Mouse (Mus musculus): ENCODE results near the gene Gca. TPM values are rescaled to one million over a fixed set of nuclear protein-coding genes. Genes with fewer than 3 reads are reported as not detected.

Gca gene
- 1 to 10 TPM; 1.4 to 1.7 TPM for polyA plus RNA-seq (2017; shearing (Covaris generic))

GRCm38 (mm10) chr2:62664135-62664670 is at the start of gene Gca:
Gca (plus strand) TSS chr2:62664285.
- ATAC-seq, result peak; percentile 94

- no peak for ATAC-seq
Measured at GRCm38 (mm10) chr2:62618934-62619341, 45.1 kb upstream of the Gca start.

GRCm38 (mm10) chr2:62619679-62620078 is 44.4 kb upstream of the Gca start:
- no peak for ATAC-seq

- no peak for ATAC-seq
Measured at GRCm38 (mm10) chr2:62623024-62623441, 41.1 kb upstream of the Gca start.

- peak; percentile 66 for ATAC-seq
Measured at GRCm38 (mm10) chr2:62627728-62628127, 36.4 kb upstream of the Gca start.

GRCm38 (mm10) chr2:62628356-62628755 is 35.7 kb upstream of the Gca start:
- ATAC-seq, result no peak

- peak; percentile 86 for ATAC-seq
Measured at GRCm38 (mm10) chr2:62630446-62630845, 33.6 kb upstream of the Gca start.

- no peak for ATAC-seq
Measured at GRCm38 (mm10) chr2:62639869-62640268, 24.2 kb upstream of the Gca start.

- peak; percentile 66 for ATAC-seq
Measured at GRCm38 (mm10) chr2:62643405-62644305, 20.4 kb upstream of the Gca start.

GRCm38 (mm10) chr2:62644891-62645290 is 19.2 kb upstream of the Gca start:
- no peak for ATAC-seq

- peak; percentile 22 for ATAC-seq
Measured at GRCm38 (mm10) chr2:62645475-62645874, 18.6 kb upstream of the Gca start.

- ATAC-seq, result peak; percentile 85
Measured at GRCm38 (mm10) chr2:62646014-62646645, 18.0 kb upstream of the Gca start, which contains the start of gene Ifih1. Ifih1 (minus strand) TSS chr2:62646255.

- ATAC-seq, result no peak
Measured at GRCm38 (mm10) chr2:62646671-62647289, 17.3 kb upstream of the Gca start.

GRCm38 (mm10) chr2:62651890-62652289 is 12.2 kb upstream of the Gca start:
- ATAC-seq, result no peak

GRCm38 (mm10) chr2:62652466-62652865 is 11.6 kb upstream of the Gca start:
- ATAC-seq, result no peak

GRCm38 (mm10) chr2:62654519-62655338 is 9.4 kb upstream of the Gca start:
- peak; percentile 92 for ATAC-seq

GRCm38 (mm10) chr2:62656072-62656471 is 8.0 kb upstream of the Gca start:
- no peak for ATAC-seq

- no peak for ATAC-seq
Measured at GRCm38 (mm10) chr2:62660565-62660964, 3.5 kb upstream of the Gca start.

GRCm38 (mm10) chr2:62662560-62662959 is 1.5 kb upstream of the Gca start:
- no peak for ATAC-seq

GRCm38 (mm10) chr2:62664839-62665238 is 754 bp downstream of the Gca start:
- ATAC-seq, result no peak

GRCm38 (mm10) chr2:62665536-62665935 is 1.5 kb downstream of the Gca start:
- no peak for ATAC-seq

- no peak for ATAC-seq
Measured at GRCm38 (mm10) chr2:62669848-62670247, 5.8 kb downstream of the Gca start.
